Mouse (Mus musculus) limb, embryonic 13.5 days (tissue): Measurements from ENCODE around the gene Ahnak. TPM values are rescaled to one million over a fixed set of nuclear protein-coding genes. Genes with fewer than 3 reads are reported as not detected.
"Not testable (repeated sequence)": the region's sequence is repeated elsewhere in the genome, so short reads cannot be mapped to it uniquely, and the experiment has no call there.

ENCODE experiments used
- ATAC-seq: fragments of 200-750 bp; cut with Nextera tagmentation; 2 replicates; pipeline ENCODE4 v1.8.0; 2017; ENCODE audit warnings: low read depth, moderate number of reproducible peaks, moderate TSS enrichment; ENCODE audit not compliant: low FRiP score
- H3K27ac ChIP-seq: fragments of 300-500 bp; sonication (generic); 2 replicates; pipeline ENCODE4 v1.5.1; 2015; ENCODE audit warnings: inconsistent platforms, mild to moderate bottlenecking, moderate library complexity
- H3K27me3 ChIP-seq: fragments of 300-500 bp; sonication (generic); 2 replicates; pipeline ENCODE4 v1.6.1; 2015; ENCODE audit warnings: mild to moderate bottlenecking, inconsistent platforms
- H3K36me3 ChIP-seq: fragments of 300-500 bp; sonication (generic); 2 replicates; pipeline ENCODE4 v1.6.1; 2015; ENCODE audit warnings: inconsistent platforms, mild to moderate bottlenecking, moderate library complexity
- H3K4me1 ChIP-seq: fragments of 300-500 bp; sonication (generic); 2 replicates; pipeline ENCODE4 v1.6.1; 2015; ENCODE audit warnings: inconsistent platforms
- H3K4me2 ChIP-seq: fragments of 300-500 bp; sonication (generic); replicated peaks from 2 replicates; pipeline ENCODE4 v1.6.1; 2015; ENCODE audit warnings: inconsistent platforms, mild to moderate bottlenecking, moderate library complexity
- H3K4me3 ChIP-seq: fragments of 300-500 bp; sonication (generic); 2 replicates; pipeline ENCODE4 v1.5.1; 2015; ENCODE audit warnings: moderate library complexity, mild to moderate bottlenecking, inconsistent platforms
- H3K9ac ChIP-seq: fragments of 300-500 bp; sonication (generic); 2 replicates; pipeline ENCODE4 v1.6.1; 2015; ENCODE audit warnings: mild to moderate bottlenecking, inconsistent platforms
- H3K9me3 ChIP-seq: fragments of 300-500 bp; sonication (generic); 2 replicates; pipeline ENCODE4 v1.6.1; 2016; ENCODE audit warnings: inconsistent platforms
- WGBS: fragments of 180-500 bp; shearing (Covaris S2); methylation state at CpG from one replicate; pipeline ENCODE4 v1.1.7; 2015; 5-methylcytosine and 5-hydroxymethylcytosine counted together
- polyA plus RNA-seq: library from polyadenylated mRNA; unstranded; fragments of >200 nt; fragmentation: Nextera tagmentation; extraction: Ambion mirVana; gene quantifications from 2 replicates; pipeline ENCODE4 v1.2.1, GENCODE M21; 2015

The Ahnak gene
- polyA plus RNA-seq, 1 experiment from 2014 or later: 35.6 TPM

- Histone ChIP-seq H3K4me2 (peak within 1 kb of the TSS; percentile 89), H3K9ac (peak within 1 kb of the TSS; percentile 77), H3K27me3 (no peaks in the 10 kb centered on the region), H3K9me3 (no peaks in the 10 kb centered on the region), H3K4me1 (peaks cover 26% of the 10 kb centered on the region), H3K36me3 (peaks cover 70% of the 10 kb centered on the region), H3K27ac (peak within 1 kb of the TSS; percentile 74), H3K4me3 (peak within 1 kb of the TSS; percentile 85)
- WGBS: 4% methylated on average over 46 of the region's 46 CpGs
- peak; percentile 96 for ATAC-seq
Observed at GRCm38 (mm10) chr19:8953135-8954039, 35.7 kb upstream of the Ahnak start, which contains the start of gene Tut1. Tut1 (plus strand) TSS chr19:8953847.

- peak overlapping the region; percentile 70 for H3K27ac ChIP-seq
- WGBS: 9% methylated on average over 9 of the region's 9 CpGs
- no peaks in the 10 kb centered on the region for H3K27me3 ChIP-seq
- peaks cover 26% of the 10 kb centered on the region for H3K4me1 ChIP-seq
- ATAC-seq: no peak
- peak overlapping the region; percentile 85 for H3K4me3 ChIP-seq
- H3K9me3 ChIP-seq: no peaks in the 10 kb centered on the region
- peaks cover 68% of the 10 kb centered on the region for H3K36me3 ChIP-seq
- peak overlapping the region; percentile 77 for H3K9ac ChIP-seq
- peak overlapping the region; percentile 89 for H3K4me2 ChIP-seq
Observed at GRCm38 (mm10) chr19:8954171-8954570, 34.9 kb upstream of the Ahnak start.

- Histone ChIP-seq H3K4me3 (no peak overlapping the region), H3K4me2 (no peak overlapping the region), H3K4me1 (peaks cover 13% of the 10 kb centered on the region), H3K27ac (no peak overlapping the region), H3K9ac (no peak overlapping the region), H3K27me3 (no peaks in the 10 kb centered on the region), H3K9me3 (no peaks in the 10 kb centered on the region), H3K36me3 (peaks cover 80% of the 10 kb centered on the region)
- no peak for ATAC-seq
- 81% methylated on average over 2 of the region's 2 CpGs for WGBS
Observed at GRCm38 (mm10) chr19:8962256-8962655, 26.8 kb upstream of the Ahnak start.

GRCm38 (mm10) chr19:8965075-8965474 is 24.0 kb upstream of the Ahnak start:
- Histone ChIP-seq H3K9ac (peak overlapping the region; percentile 72), H3K27ac (no peak overlapping the region), H3K4me2 (0 out of 2 replicates have a peak overlapping the region, but pooled peaks have one; percentile 92), H3K36me3 (peaks cover 75% of the 10 kb centered on the region), H3K4me3 (no peak overlapping the region), H3K27me3 (no peaks in the 10 kb centered on the region), H3K4me1 (peaks cover 28% of the 10 kb centered on the region), H3K9me3 (no peaks in the 10 kb centered on the region)
- no peak for ATAC-seq
- WGBS: 87% methylated on average over 11 of the region's 11 CpGs

- peak overlapping the region; percentile 72 for H3K9ac ChIP-seq
- no peaks in the 10 kb centered on the region for H3K9me3 ChIP-seq
- peaks cover 75% of the 10 kb centered on the region for H3K36me3 ChIP-seq
- H3K27me3 ChIP-seq: no peaks in the 10 kb centered on the region
- ATAC-seq: no peak
- peaks cover 28% of the 10 kb centered on the region for H3K4me1 ChIP-seq
- H3K27ac ChIP-seq: peak overlapping the region; percentile 96
- H3K4me3 ChIP-seq: peak overlapping the region; percentile 87
- peak overlapping the region; percentile 92 for H3K4me2 ChIP-seq
- WGBS: 73% methylated on average over 8 of the region's 8 CpGs
Observed at GRCm38 (mm10) chr19:8965771-8966170, 23.3 kb upstream of the Ahnak start.

- Histone ChIP-seq H3K9ac (peak overlapping the region; percentile 72), H3K9me3 (no peaks in the 10 kb centered on the region), H3K27ac (peak overlapping the region; percentile 96), H3K27me3 (no peaks in the 10 kb centered on the region), H3K4me3 (peak overlapping the region; percentile 87), H3K36me3 (peaks cover 75% of the 10 kb centered on the region), H3K4me1 (peaks cover 28% of the 10 kb centered on the region), H3K4me2 (peak overlapping the region; percentile 92)
- no peak; the same call in 1 of the 2 replicates for ATAC-seq
- WGBS: 26% methylated on average over 5 of the region's 5 CpGs
Observed at GRCm38 (mm10) chr19:8966198-8966589, 22.9 kb upstream of the Ahnak start.

- ATAC-seq: peak; percentile 99
- H3K9me3 ChIP-seq: no peaks in the 10 kb centered on the region
- H3K4me1 ChIP-seq: peaks cover 28% of the 10 kb centered on the region
- H3K36me3 ChIP-seq: peaks cover 75% of the 10 kb centered on the region
- peak within 1 kb of the TSS; percentile 87 for H3K4me3 ChIP-seq
- under 1% methylated on average over 52 of the region's 52 CpGs for WGBS
- H3K9ac ChIP-seq: peak within 1 kb of the TSS; percentile 95
- H3K4me2 ChIP-seq: peak within 1 kb of the TSS; percentile 92
- no peaks in the 10 kb centered on the region for H3K27me3 ChIP-seq
- H3K27ac ChIP-seq: peak within 1 kb of the TSS; percentile 96
Observed at GRCm38 (mm10) chr19:8966590-8967372, 22.3 kb upstream of the Ahnak start, which contains the start of gene Eef1g. Eef1g (plus strand) TSS chr19:8967041.

GRCm38 (mm10) chr19:8967373-8967743 is 21.7 kb upstream of the Ahnak start:
- Histone ChIP-seq H3K36me3 (peaks cover 75% of the 10 kb centered on the region), H3K4me1 (peaks cover 28% of the 10 kb centered on the region), H3K4me3 (peak overlapping the region; percentile 87), H3K4me2 (peak overlapping the region; percentile 92), H3K27ac (peak overlapping the region; percentile 89), H3K9me3 (no peaks in the 10 kb centered on the region), H3K27me3 (no peaks in the 10 kb centered on the region), H3K9ac (peak overlapping the region; percentile 95)
- ATAC-seq: no peak
- WGBS: 0% methylated on average over 8 of the region's 8 CpGs

GRCm38 (mm10) chr19:8967893-8968292 is 21.2 kb upstream of the Ahnak start:
- no peak for ATAC-seq
- Histone ChIP-seq H3K4me3 (peak overlapping the region; percentile 87), H3K27me3 (no peaks in the 10 kb centered on the region), H3K36me3 (peaks cover 75% of the 10 kb centered on the region), H3K27ac (peak overlapping the region; percentile 89; the same call in 1 of the 2 replicates), H3K4me2 (peak overlapping the region; percentile 92), H3K9ac (peak overlapping the region; percentile 95), H3K4me1 (peaks cover 28% of the 10 kb centered on the region), H3K9me3 (no peaks in the 10 kb centered on the region)
- 3% methylated on average over 9 of the region's 9 CpGs for WGBS

GRCm38 (mm10) chr19:8972491-8972890 is 16.6 kb upstream of the Ahnak start:
- Histone ChIP-seq H3K4me1 (peaks cover 32% of the 10 kb centered on the region), H3K36me3 (peaks cover 89% of the 10 kb centered on the region)
- not testable (repeated sequence) for H3K27ac ChIP-seq, H3K4me3 ChIP-seq, ATAC-seq, H3K4me2 ChIP-seq, H3K27me3 ChIP-seq, H3K9ac ChIP-seq, H3K9me3 ChIP-seq
- WGBS: 91% methylated on average over 8 of the region's 8 CpGs

GRCm38 (mm10) chr19:8974638-8975037 is 14.4 kb upstream of the Ahnak start:
- ATAC-seq: no peak
- H3K27ac ChIP-seq: no peak overlapping the region
- H3K4me2 ChIP-seq: no peak overlapping the region
- 86% methylated on average over 1 of the region's 1 CpGs for WGBS
- H3K9me3 ChIP-seq: no peaks in the 10 kb centered on the region
- H3K4me1 ChIP-seq: peaks cover 17% of the 10 kb centered on the region
- no peaks in the 10 kb centered on the region for H3K27me3 ChIP-seq
- H3K4me3 ChIP-seq: no peak overlapping the region
- no peak overlapping the region for H3K9ac ChIP-seq
- H3K36me3 ChIP-seq: peaks cover 98% of the 10 kb centered on the region

- H3K36me3 ChIP-seq: peaks cover 98% of the 10 kb centered on the region
- no peak for ATAC-seq
- H3K4me1 ChIP-seq: peaks cover 17% of the 10 kb centered on the region
- H3K4me2 ChIP-seq: no peak overlapping the region
- H3K4me3 ChIP-seq: no peak overlapping the region
- no peaks in the 10 kb centered on the region for H3K27me3 ChIP-seq
- no peak overlapping the region for H3K9ac ChIP-seq
- 93% methylated on average over 2 of the region's 2 CpGs for WGBS
- H3K9me3 ChIP-seq: no peaks in the 10 kb centered on the region
- H3K27ac ChIP-seq: no peak overlapping the region
Observed at GRCm38 (mm10) chr19:8975491-8975890, 13.6 kb upstream of the Ahnak start.
